Mouse (Mus musculus): ENCODE results near the gene Gpr132.
"Not testable (repeated sequence)": the region's sequence is repeated elsewhere in the genome, so short reads cannot be mapped to it uniquely, and the experiment has no call there.

Gpr132 gene

DNA sequence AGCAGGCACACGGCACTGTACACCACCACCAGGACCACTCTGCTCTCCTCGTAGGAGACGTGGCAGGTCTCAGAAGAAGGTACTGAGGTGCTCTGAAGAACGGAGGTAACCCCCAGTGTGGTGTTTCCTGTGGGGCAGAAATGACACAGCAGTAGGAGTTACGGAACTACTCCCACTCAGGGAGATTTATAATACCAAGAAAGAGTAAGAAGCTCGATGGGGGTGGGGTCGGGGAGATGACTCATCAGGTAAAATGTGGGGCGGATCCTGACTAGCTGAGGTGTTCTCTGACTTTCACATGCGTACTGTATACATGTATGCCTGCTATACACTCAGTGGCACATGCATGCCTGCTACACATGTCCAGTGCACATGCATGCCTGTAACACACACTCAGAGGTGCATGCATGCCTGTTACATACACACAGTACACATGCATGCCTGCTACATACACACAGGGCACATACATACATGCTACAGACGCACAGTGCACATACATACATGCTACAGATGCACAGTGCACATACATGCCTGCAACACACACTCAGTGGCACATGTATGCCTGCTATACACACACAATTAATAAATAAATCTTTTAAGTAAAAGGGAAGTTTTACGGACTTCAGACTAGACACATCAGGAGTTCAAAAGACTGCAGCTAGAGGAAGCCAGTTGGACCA lies 14.8 kb downstream of the Gpr132 start:
- no peak for DNase-seq (ENCODE audit: low spot score)

DNA sequence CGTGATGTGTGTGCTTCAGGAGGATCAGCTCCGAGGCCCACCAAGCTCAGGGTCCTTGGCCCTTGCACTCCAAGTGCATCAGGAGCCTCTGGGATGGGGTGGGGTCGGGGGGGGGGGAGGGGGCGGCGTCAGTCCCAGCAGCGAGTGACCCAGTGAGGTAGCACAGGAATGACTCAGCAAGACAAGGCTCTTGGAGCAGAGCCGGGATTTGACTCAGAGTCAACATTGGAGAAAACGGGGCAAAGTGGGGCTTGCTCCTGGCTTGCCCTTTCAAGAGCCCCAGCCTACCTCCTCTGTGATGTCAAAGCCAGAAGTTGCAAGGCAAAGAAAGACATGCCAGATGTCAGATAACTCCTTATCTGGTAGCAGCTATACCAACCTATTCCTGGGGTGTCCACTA lies 16.9 kb downstream of the Gpr132 start:
- DNase-seq (ENCODE audit: low spot score), result no peak

- no peak for DNase-seq (ENCODE audit: low spot score)
Observed at GRCm38 (mm10) chr12:112850344-112850743, 17.7 kb downstream of the Gpr132 start.

GRCm38 (mm10) chr12:112849235-112850022 lies 18.6 kb downstream of the Gpr132 start:
- no peak for DNase-seq (ENCODE audit: low spot score)

GRCm38 (mm10) chr12:112847880-112848279 lies 20.1 kb downstream of the Gpr132 start:
- no peak for DNase-seq (ENCODE audit: low spot score)

DNA sequence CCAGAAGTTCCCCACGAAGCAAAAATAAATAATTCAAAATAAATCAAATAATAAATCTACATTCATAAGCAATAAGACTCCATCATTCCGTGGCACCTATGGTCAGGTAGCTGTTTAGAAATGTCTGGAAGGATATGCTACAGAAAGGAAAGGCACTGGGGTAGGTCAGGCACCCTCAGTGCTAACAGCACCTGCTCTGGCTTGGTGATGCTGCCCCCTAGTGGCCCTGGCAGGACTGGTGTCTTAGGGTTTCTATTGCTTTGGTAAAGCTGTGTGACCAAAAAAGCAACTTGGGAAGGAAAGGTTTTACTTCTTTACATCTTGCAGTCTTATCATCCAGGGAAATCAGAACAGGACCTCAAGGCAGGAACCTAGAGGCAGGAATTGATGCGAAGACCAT lies 24.2 kb downstream of the Gpr132 start:
- peak; percentile 64 for DNase-seq (ENCODE audit: low spot score)

DNA sequence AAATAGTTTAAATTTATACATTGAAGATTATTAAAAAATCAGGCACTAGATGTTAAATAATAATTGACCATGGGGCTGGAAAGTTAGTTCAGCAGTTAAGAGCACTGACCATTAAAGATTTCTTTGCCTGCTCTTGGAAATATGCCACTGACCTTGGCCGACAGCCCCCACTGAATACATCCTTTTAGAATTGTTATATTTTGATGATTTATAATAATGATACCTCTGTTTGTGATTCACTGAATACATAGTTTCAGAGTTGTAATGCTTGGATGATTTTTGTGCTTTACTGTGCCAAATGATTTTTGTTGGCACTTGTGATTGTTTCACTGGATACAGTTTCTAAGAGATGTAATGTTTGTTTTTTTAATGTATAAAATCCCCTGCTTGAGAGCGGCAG lies 25.9 kb downstream of the Gpr132 start:
- not testable (repeated sequence) for DNase-seq (ENCODE audit: low spot score)

DNA sequence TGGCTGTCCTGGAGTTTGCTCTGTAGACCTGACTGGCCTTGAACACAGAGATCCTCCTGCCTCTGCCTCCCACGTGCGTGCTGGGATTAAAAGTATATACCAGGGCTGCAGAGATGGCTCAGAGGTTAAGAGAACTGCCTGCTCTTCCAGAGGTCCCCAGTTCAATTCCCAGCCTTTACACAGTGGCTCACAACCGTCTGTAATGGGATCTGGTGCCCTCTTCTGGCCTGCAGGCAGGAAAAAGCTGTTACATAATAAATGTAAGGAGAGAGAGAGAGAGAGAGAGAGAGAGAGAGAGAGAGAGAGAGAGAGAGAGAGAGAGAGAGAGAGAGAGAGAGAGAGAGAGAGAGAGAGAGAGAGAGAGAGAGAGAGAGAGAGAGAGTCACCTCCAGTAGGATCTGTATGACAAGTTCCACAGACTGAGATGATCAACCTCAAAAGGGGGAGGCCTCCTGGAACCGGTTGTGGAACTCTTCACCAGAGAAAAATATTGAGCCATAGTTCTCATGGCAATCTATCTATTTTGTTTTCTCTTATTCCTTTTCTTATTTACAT lies 26.6 kb downstream of the Gpr132 start:
- DNase-seq (ENCODE audit: low spot score), result not testable (repeated sequence)

DNA sequence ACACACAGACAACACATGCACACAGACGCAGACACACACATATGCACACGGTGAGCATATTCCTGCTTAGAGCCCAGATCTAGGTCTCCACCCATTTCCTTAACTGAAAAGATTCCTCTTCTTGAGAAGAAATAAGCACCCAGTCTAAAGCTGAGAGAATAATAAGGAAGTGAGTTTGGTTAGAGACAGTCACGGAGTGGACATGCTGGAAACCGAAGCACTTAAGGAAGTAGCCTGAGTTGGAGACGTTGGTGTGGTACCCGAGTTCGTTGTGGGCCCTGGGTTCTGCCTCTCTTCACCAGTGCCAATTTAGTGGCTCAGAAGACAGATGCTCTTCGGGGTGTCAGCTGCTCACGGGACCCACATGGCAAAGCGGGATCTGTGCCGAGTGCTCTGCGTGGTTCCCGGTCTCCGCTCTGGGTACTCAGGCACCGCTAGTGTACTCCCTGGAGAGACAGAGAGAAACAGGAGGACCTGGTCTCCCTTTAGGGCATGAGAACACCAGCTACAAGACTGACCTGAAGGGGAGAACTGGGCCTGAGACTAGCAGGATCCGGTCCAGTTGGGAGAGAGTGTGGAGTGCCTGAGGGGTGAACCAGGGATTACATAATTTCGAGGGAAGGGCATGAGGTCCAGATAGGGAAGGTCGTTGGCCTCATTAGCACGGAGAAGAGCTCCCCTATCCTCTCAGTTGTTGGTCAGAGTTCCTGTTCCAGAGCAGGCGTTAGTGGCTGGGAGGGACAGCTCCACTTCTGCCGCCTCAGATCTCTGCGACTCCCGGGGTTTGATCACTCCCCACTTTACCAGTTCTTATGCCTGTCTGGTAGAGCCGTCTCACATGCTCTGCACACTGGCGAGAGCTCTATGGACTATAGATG lies 27.6 kb downstream of the Gpr132 start:
- no peak for DNase-seq (ENCODE audit: low spot score)

- DNase-seq (ENCODE audit: low spot score), result no peak
Observed at GRCm38 (mm10) chr12:112835046-112835445, 33.0 kb downstream of the Gpr132 start.

DNA sequence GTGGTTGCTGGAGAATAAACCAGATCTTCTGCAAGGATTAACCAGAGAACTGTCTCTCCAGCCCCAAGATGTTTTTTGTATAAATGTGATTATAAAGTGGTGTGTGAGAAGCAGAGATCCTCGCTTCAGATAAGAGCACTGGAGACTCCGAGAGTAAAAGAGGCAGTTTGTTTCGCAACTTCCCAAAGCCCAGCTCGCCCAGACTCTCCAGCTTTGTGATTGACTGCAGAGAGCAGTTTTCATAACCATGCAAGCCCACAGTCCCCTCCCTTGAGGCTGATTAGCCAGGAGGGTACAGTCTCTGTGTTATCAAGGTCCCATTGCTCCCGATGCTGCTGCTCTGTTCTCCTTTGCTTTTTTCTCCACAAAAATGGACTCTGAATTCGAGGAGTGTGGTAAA lies 34.5 kb downstream of the Gpr132 start:
- DNase-seq (ENCODE audit: low spot score), result no peak

GRCm38 (mm10) chr12:112832411-112832810 lies 35.6 kb downstream of the Gpr132 start:
- DNase-seq (ENCODE audit: low spot score), result no peak

DNA sequence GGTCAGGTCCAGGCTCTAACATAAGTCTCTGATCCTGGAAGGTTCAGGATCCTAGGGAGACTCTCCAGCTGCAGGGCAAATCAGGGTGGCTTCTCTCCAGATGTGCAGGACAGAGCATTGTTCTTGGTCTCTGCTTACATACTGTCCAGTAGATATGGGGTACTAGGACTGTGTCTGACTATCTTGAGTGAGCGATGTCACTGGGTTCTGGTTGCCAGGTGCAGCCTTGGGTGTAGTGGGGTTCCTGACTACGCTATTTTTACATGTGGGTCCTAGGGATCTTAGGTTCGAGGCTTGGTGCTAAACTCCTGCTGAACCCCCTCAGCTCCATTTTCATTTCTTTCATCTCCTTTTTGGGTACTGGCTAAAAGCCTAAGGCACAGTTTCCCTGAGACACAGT lies 37.5 kb downstream of the Gpr132 start:
- DNase-seq (ENCODE audit: low spot score), result no peak

GRCm38 (mm10) chr12:112830141-112830540 lies 37.9 kb downstream of the Gpr132 start:
- DNase-seq (ENCODE audit: low spot score), result no peak

- DNase-seq (ENCODE audit: low spot score), result peak; percentile 93
Observed at GRCm38 (mm10) chr12:112829244-112829864, 38.7 kb downstream of the Gpr132 start, which contains the start of gene Cdca4. Gene Cdca4 (minus strand): TSS chr12:112829423.

GRCm38 (mm10) chr12:112828501-112829243 lies 39.4 kb downstream of the Gpr132 start:
- DNase-seq (ENCODE audit: low spot score), result no peak

- no peak for DNase-seq (ENCODE audit: low spot score)
Observed at GRCm38 (mm10) chr12:112825901-112826300, 42.1 kb downstream of the Gpr132 start.

GRCm38 (mm10) chr12:112823221-112823620 lies 44.8 kb downstream of the Gpr132 start:
- no peak for DNase-seq (ENCODE audit: low spot score)

DNA sequence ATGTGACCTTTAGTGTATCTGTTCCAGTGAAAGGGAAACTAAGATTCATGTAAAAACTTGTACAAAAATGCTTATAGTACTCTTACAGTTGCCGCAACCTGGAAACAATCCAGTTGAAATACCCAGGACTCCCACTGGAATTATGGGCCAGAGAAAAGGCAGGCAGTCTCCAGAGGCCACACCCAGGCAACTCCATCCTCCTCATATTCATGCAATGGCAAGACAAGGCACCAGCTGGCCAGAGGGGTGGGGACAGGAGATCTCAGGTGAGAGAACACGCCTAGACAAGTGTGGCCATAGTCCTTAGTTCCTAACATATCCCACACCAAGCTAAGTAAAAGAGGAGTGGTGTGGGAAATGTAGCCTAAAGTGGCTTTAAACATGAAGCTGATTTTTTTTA lies 45.4 kb downstream of the Gpr132 start:
- DNase-seq (ENCODE audit: low spot score), result no peak

- DNase-seq (ENCODE audit: low spot score), result no peak
Observed at GRCm38 (mm10) chr12:112821974-112822373, 46.1 kb downstream of the Gpr132 start.

DNA sequence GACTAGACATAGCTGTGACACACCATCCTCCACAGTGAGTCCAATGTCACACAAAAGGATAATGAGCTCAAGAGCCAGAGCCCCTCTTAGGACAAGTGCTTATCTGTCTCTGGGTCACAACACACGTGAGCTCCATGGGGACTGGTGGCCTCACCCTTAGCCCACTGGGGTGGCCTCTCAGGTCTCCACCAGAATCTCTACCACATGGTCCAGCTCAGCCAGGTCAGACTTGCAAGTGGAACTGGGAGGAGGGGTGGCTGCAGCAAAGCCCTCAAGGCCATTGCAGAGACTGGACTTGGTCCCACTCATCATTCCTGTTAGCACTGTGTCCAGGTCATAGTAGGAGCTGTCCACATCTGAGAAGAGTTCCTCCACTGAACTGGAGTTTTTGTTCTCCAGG lies 46.8 kb downstream of the Gpr132 start:
- no peak for DNase-seq (ENCODE audit: low spot score)
